Mouse (Mus musculus) G1E (cell line): Measurements from ENCODE around the gene Lsm2. TPM values are rescaled to one million over a fixed set of nuclear protein-coding genes. Genes with fewer than 3 reads are reported as not detected.
"Not testable (repeated sequence)": the region's sequence is repeated elsewhere in the genome, so short reads cannot be mapped to it uniquely, and the experiment has no call there.

Experiments used
- ATAC-seq: 2 replicates; pipeline ENCODE4 v1.8.0; 2016; ENCODE audit warnings: mild to moderate bottlenecking; ENCODE audit not compliant: insufficient number of reproducible peaks, poor library complexity, low FRiP score, severe bottlenecking; ENCODE audit errors: extremely low read depth
- DNase-seq: peaks from one replicate; pipeline ENCODE4 v3.0.0; 2012; ENCODE audit warnings: low spot score
- H3K27me3 ChIP-seq: 2 replicates; pipeline ENCODE4 v1.6.1; 2012; ENCODE audit warnings: mild to moderate bottlenecking, low read length, inconsistent platforms; ENCODE audit not compliant: insufficient read depth
- H3K36me3 ChIP-seq: replicated peaks from 2 replicates; pipeline ENCODE3; 2012; ENCODE audit warnings: mild to moderate bottlenecking, inconsistent platforms
- H3K4me1 ChIP-seq: 2 replicates; pipeline ENCODE4 v1.6.1; 2012; ENCODE audit warnings: low read depth, low read length, inconsistent platforms, mixed read lengths; ENCODE audit not compliant: insufficient read depth
- H3K4me3 ChIP-seq: 2 replicates; pipeline ENCODE4 v1.5.1; 2012; ENCODE audit warnings: low read depth, mild to moderate bottlenecking, inconsistent platforms, low read length, moderate library complexity, mixed read lengths
- H3K9me3 ChIP-seq: replicated peaks from 2 replicates; pipeline ENCODE4 v1.6.1; 2012; ENCODE audit warnings: inconsistent platforms
- CTCF ChIP-seq: IDR thresholded peaks from 2 replicates; pipeline ENCODE4 v1.5.1; 2012; ENCODE audit warnings: low read depth, low read length, inconsistent platforms, mixed read lengths
- GATA1 ChIP-seq: IDR thresholded peaks from 2 replicates; pipeline ENCODE4 v1.6.1; 2012; ENCODE audit warnings: borderline replicate concordance, low read length, inconsistent platforms, mixed read lengths
- GATA2 ChIP-seq: IDR thresholded peaks from 2 replicates; pipeline ENCODE4 v1.6.1; 2012; ENCODE audit warnings: low read depth, low read length, inconsistent platforms, borderline replicate concordance
- POLR2AphosphoS5 ChIP-seq: IDR thresholded peaks from 2 replicates; pipeline ENCODE4 v1.6.1; 2012; ENCODE audit warnings: low read depth, low read length, inconsistent platforms; ENCODE audit not compliant: insufficient replicate concordance
- TAL1 ChIP-seq: conservative IDR thresholded peaks from 2 replicates; pipeline ENCODE4 v1.6.1; 2012; ENCODE audit warnings: low read depth, low read length, inconsistent platforms, mixed read lengths
- polyA plus RNA-seq: library from polyadenylated mRNA; stranded (reverse); fragments of >175 nt; gene quantifications from 2 replicates; pipeline ENCODE4 v1.2.3, GENCODE M21; 2012
- total RNA-seq, 2 experiments: library from RNA; stranded (forward) in 1 of 2; stranded (reverse) in 1 of 2; fragments of 200-1000 nt in 1 of 2; fragments of >200 nt in 1 of 2; fragmentation: Nextera tagmentation in 1 of 2; gene quantifications; 2 replicates each; pipeline ENCODE4 v1.2.3; 2014 to 2017

Gene Lsm2
- total and polyA plus RNA-seq, 3 experiments: 71.9 to 263 (median 195) TPM

DNA sequence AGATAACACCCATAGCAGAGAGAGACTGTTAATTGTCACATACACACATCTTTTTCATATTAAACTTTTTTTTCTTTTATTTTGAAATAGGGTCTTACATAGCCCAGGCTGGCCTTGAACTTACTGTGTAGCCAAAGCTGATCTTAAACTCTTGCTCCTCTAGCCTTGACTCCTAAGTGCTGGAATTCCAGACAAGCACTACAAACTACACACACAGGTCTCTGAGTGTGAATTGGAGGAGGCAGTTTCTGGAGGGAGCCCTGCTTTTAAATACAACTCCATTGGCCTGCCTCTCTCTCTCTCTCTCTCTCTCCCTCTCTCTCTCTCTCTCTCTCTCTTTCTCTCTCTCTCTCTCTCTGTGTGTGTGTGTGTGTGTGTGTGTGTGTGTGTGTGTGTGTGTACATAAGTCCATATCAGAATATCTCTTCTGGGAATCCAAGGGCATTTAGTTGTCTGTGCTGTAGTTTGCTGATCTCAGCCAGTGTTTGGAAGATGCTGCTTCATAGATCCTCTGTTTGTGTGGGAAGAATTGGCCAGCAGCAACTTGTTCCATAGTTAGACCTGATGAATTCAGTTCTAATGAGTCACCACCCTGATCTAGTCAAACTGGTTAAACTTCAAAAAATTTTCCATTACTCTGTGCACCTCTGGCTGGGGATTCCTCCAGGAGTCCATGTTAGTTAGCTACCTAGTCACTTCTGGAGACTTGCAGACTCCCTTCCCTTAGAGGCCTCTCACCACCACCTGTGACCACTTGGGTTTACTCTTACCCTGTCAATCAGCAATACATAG, 20.8 kb upstream of the Lsm2 start:
- no peak for DNase-seq
- peaks cover 16% of the 10 kb centered on the region for H3K27me3 ChIP-seq
- TF ChIP-seq CTCF (no peak), POLR2AphosphoS5 (no peak), GATA2 (no peak)

DNA sequence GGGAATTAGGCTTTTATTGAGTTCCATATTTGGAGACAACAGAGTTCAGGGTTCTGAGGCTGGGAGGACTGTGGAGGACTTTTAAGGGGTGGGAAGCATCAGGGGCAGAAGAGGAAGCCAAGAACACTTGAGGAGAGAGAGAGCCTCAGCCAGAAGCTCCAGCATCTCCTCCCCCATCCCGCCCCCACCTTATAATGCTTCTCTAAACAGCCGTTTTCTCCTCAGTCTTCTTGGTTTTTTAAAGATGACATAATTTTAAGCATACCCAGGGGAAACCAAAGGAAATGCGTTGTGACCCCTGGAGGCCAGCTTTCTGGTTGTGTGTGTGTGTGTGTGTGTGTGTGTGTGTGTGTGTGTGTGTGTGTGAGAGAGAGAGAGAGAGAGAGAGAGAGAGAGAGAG, 19.5 kb upstream of the Lsm2 start:
- ATAC-seq (no peak), DNase-seq (no peak)
- H3K27me3 ChIP-seq: peaks cover 18% of the 10 kb centered on the region
- H3K4me3 ChIP-seq: no peak overlapping the region
- TF ChIP-seq GATA2 (no peak), GATA1 (no peak), POLR2AphosphoS5 (no peak), CTCF (no peak), TAL1 (no peak)
- H3K9me3 ChIP-seq: peaks cover 14% of the 10 kb centered on the region
- H3K36me3 ChIP-seq: no peaks in the 10 kb centered on the region
- H3K4me1 ChIP-seq: peaks cover 32% of the 10 kb centered on the region

More for the DNA sequence above, 20.8 kb upstream of the Lsm2 start:
- Histone ChIP-seq H3K4me1 (peaks cover 30% of the 10 kb centered on the region), H3K36me3 (no peaks in the 10 kb centered on the region), H3K4me3 (no peak overlapping the region), H3K9me3 (peaks cover 14% of the 10 kb centered on the region)
- ATAC-seq: no peak

DNA sequence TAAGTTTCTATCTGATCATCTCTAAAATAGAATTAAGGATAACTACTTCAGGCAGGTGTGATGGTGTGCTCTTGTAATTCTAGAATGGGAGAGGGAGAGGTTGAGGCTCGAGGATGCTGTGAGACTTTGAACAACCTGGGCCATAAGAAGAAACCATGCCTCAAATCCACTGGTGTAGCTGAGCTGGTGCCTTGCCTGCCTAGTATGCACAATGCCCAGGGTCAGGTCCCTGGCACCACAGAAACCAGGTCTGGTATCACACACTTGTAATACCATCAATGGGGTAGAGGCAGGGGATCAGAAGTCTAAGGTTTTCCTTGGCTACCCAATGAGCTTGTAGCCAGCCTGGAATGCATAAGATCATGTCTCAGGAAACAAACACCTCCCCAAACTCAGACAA, 18.8 kb upstream of the Lsm2 start:
- Histone ChIP-seq H3K36me3 (no peaks in the 10 kb centered on the region), H3K4me3 (no peak overlapping the region), H3K4me1 (peaks cover 32% of the 10 kb centered on the region), H3K9me3 (peaks cover 9% of the 10 kb centered on the region), H3K27me3 (peaks cover 18% of the 10 kb centered on the region)
- ATAC-seq (no peak), DNase-seq (no peak)
- TF ChIP-seq POLR2AphosphoS5: no peak
- TF ChIP-seq TAL1: no peak
- TF ChIP-seq GATA2: no peak
- TF ChIP-seq GATA1: no peak

DNA sequence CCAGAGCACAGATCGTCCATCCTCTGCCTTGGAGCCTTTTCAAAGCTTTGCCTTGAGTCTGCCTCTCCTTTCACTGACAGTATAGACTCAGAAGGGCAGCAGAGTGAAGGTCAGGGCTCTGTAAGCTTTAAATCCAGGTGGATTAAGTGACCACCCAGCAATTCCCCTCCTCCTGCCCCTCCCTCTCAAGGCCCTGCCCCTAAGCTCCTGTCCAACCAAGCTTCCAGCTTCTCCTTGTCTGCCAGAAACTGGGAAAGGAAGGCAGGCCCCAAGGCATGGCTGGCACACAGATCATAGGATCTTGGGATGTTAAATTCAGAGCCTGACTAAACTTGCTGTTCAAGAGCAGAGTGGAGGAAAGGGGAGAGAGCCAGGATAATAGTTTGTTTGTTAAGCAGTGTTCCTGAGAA, 17.0 kb upstream of the Lsm2 start:
- no peak for DNase-seq
- Histone ChIP-seq H3K36me3 (no peaks in the 10 kb centered on the region), H3K27me3 (peaks cover 32% of the 10 kb centered on the region), H3K4me1 (peaks cover 33% of the 10 kb centered on the region), H3K4me3 (no peak overlapping the region), H3K9me3 (no peaks in the 10 kb centered on the region)
- TF ChIP-seq GATA2: no peak
- TF ChIP-seq TAL1: no peak
- no peak for TF ChIP-seq POLR2AphosphoS5
- TF ChIP-seq GATA1: no peak
- no peak for ATAC-seq

DNA sequence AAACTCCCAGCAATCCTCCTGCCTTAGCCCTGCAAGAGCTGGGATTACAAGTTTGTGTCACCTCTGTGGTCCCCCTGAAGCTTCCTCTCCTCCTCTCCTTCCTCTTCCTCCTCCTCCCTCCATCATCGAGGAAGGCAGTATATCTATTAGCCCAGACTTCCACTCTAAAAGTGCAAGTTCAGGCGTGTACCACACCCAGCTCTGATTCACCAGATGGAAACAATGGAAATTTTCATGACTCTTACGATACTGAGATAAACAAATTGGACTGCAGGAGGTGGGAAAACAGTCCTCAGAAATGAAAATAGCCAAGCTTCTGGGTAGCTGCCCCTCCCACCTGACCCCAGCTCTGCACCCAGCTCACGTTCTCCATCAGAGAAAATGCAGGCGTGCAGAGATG, 16.0 kb upstream of the Lsm2 start:
- no peak for TF ChIP-seq POLR2AphosphoS5
- no peak for TF ChIP-seq GATA1
- no peak for TF ChIP-seq CTCF
- TF ChIP-seq TAL1: no peak
- no peak for TF ChIP-seq GATA2
- Histone ChIP-seq H3K4me1 (peaks cover 26% of the 10 kb centered on the region), H3K4me3 (no peak overlapping the region), H3K36me3 (no peaks in the 10 kb centered on the region), H3K27me3 (peaks cover 32% of the 10 kb centered on the region), H3K9me3 (peaks cover 4% of the 10 kb centered on the region; the same call in 1 of the 2 replicates)
- ATAC-seq: no peak
- no peak for DNase-seq

DNA sequence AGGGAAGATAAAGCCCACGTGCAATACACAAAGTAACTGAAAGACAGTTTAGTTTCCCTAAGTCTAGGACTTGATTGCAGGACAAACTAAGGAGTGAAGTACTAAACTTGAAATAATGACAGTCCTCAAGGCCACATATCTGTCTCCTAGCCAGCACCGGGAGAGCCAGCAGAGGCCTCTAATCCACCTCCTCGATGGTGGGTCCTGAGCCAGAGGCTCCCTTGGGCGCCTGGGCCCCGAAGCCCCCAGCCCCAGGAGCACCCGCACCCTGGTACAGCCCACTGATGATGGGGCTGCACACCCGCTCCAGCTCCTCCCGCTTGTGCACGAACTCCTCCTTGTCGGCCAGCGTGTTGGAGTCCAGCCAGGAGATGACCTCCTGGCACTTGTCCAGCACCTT, 11.8 kb upstream of the Lsm2 start, which contains the start of gene Gm20481:
Gm20481 (plus strand) TSS at position 91 of the 400 bp plus-strand sequence.
- peaks cover 16% of the 10 kb centered on the region for H3K4me1 ChIP-seq
- H3K9me3 ChIP-seq: peaks cover 16% of the 10 kb centered on the region
- H3K27me3 ChIP-seq: peaks cover 18% of the 10 kb centered on the region
- H3K36me3 ChIP-seq, ATAC-seq, H3K4me3 ChIP-seq, DNase-seq: not testable (repeated sequence)

DNA sequence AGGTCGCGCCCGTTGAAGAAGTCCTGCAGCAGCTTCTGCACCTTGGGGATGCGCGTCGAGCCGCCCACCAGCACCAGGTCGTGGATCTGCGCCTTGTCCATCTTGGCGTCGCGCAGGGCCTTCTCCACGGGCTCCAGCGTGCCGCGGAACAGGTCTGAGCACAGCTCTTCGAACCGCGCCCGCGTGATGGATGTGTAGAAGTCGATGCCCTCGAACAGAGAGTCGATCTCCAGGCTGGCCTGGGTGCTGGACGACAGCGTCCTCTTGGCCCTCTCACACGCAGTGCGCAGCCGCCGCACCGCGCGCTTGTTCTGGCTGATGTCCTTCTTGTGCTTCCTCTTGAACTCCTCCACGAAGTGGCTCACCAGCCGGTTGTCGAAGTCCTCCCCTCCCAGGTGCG, 10.8 kb upstream of the Lsm2 start:
- H3K4me1 ChIP-seq, H3K4me3 ChIP-seq, ATAC-seq, DNase-seq, H3K36me3 ChIP-seq: not testable (repeated sequence)
- peaks cover 16% of the 10 kb centered on the region for H3K27me3 ChIP-seq
- peaks cover 16% of the 10 kb centered on the region for H3K9me3 ChIP-seq

DNA sequence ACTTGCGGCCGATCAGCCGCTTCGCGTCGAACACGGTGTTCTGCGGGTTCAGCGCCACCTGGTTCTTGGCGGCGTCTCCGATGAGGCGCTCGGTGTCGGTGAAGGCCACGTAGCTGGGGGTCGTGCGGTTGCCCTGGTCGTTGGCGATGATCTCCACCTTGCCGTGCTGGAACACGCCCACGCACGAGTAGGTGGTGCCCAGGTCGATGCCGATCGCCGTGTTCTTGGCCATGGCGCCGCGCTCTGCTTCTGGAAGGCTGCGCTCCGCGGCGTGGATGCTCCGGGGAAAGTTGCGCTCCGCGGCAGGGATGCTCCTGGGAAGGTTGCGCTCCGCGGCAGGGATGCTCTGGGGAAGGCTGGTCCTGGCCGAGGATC, 10.0 kb upstream of the Lsm2 start:
- not testable (repeated sequence) for H3K4me1 ChIP-seq, H3K36me3 ChIP-seq, H3K4me3 ChIP-seq, DNase-seq, ATAC-seq
- H3K27me3 ChIP-seq: peaks cover 14% of the 10 kb centered on the region
- peaks cover 16% of the 10 kb centered on the region for H3K9me3 ChIP-seq

DNA sequence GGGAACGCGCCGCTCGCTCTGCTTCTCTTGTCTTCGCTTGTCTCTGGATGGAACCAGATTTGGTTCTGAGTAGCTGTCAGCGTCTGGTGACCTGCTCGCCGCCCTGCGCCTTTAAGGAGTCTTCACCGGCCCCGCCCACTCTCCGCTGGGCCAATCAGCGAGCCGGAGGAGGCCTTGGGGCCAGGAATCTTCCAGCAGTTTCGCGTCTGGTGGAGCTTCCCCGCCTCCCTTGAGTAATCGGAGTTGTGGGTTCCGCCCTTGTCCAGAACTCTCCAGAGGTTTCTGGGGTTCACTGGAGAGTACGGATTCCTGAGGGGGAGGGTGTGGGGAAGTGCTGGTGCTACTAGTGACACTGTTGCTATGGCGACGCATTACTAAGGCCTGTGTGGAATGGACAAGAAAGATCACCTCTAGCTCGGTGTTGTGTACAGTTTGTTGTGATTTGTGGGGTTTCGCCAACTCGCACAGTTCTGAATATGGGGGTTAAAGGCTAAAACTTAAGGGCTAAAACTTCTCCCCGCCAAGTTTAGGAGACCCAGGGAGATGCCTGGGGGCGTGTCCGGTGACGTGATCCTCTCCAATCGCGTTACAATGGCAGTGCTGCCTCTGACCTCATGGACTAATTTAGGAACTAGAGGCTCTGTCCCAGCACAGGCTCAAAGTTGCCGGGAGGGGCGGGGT, 9.5 kb upstream of the Lsm2 start, which contains the start of the genes Hspa1a and Hspa1l:
Hspa1a (minus strand) TSS at position 88 of the 681 bp plus-strand sequence.
Hspa1l (plus strand) TSS at position 635 of the 681 bp plus-strand sequence.
- H3K27me3 ChIP-seq: peaks cover 14% of the 10 kb centered on the region
- not testable (repeated sequence) for H3K4me1 ChIP-seq, H3K4me3 ChIP-seq

More for the DNA sequence above, 9.5 kb upstream of the Lsm2 start, which contains the start of the genes Hspa1a and Hspa1l:
- ATAC-seq: peak; percentile 49; the same call in 1 of the 2 replicates
- Histone ChIP-seq H3K9me3 (peaks cover 19% of the 10 kb centered on the region), H3K36me3 (peaks cover 10% of the 10 kb centered on the region)
- not testable (repeated sequence) for DNase-seq
